Mouse (Mus musculus) liver (tissue): ENCODE measurements at regions not wholly inside any gene's neighbourhood (a gene's known extent, or its start where the extent isn't known, plus 50 kb on each side); places are given as distances from the start of the nearest gene placed in this dataset.

Source experiments
- DNase-seq: peaks from one replicate; pipeline ENCODE4 v3.0.0-alpha.2; 2020; ENCODE audit warnings: mixed read lengths

- DNase-seq = no peak
These were observed 113.6 kb upstream of the Armc2 start for GRCm38 (mm10) chr10:42131798-42132197.

- DNase-seq = no peak
These were observed 113.1 kb upstream of the Armc2 start for GRCm38 (mm10) chr10:42131298-42131697.

- DNase-seq = no peak
These were observed 109.7 kb upstream of the Armc2 start for GRCm38 (mm10) chr10:42127865-42128419.

GRCm38 (mm10) chr10:42126816-42127215 is 108.6 kb upstream of the Armc2 start:
- no peak for DNase-seq

DNA sequence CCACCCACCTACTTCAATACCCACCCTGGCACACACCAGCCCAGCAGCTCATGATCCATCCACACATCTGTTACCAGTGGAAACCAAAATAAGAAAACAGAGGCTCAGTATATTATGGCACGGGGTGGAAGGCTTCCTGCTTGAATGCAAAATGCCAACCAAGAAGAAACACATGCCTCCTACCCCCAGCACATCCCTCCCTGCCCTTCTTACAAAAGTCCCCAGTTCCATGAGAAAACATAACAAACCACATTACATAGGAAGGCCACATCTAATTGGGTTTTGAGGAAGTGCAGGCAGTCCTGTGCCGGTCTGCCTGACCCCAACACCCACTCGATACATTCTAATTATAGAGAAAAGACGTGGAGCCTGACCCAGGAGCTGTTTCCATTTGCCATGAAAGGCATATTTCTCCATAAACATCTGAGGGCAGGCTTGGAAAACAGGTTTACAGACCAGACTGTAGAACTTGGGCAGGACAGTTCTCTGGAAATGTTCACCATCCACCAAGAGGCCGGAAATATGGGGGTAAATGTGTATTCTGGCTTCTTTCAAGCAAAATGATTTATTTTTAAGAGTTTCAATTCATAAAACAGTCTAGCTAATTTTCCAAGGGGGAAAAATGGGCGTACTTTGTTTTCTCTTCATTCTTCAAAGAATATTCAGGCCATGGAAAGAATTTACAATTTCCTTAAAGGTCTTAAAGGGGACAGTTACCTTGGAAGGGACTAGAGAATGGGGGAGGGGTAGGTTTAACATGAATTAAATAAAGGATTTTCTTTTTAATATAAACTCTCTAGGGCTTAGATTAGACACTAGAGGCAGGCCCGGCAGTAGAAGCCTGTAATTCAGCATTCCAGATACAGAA is 104.8 kb upstream of the Armc2 start:
- no peak for DNase-seq

GRCm38 (mm10) chr10:42121984-42122383 is 103.7 kb upstream of the Armc2 start:
- DNase-seq = no peak

- DNase-seq = no peak
These were observed 101.1 kb upstream of the Armc2 start for GRCm38 (mm10) chr10:42119326-42119725.

GRCm38 (mm10) chr10:42118361-42119188 is 100.3 kb upstream of the Armc2 start:
- DNase-seq = no peak

GRCm38 (mm10) chr10:42117523-42117922 is 99.3 kb upstream of the Armc2 start:
- no peak for DNase-seq

GRCm38 (mm10) chr10:42115920-42116298 is 97.7 kb upstream of the Armc2 start:
- DNase-seq = no peak

- no peak for DNase-seq
These were observed 97.1 kb upstream of the Armc2 start for GRCm38 (mm10) chr10:42115224-42115919.

DNA sequence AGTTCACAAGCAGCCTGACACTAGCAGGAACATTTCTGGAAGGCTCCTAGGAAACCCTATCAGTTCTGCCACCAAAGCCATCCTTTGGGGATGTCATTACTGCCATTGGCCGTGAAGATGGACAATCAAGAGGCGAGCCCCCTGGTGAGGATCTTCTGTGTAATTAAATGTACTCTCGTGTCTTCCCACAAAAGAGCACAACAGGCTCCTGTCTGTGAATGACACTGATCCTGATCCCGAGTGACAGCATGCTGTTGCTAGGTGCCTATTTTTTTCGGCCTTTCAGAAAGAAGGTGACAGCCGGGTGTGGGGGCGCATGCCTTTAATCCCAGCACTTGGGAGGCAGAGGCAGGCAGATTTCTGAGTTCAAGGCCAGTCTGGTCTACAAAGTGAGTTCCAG is 92.5 kb upstream of the Armc2 start:
- no peak for DNase-seq

GRCm38 (mm10) chr10:42108294-42109014 is 90.2 kb upstream of the Armc2 start:
- DNase-seq = no peak

DNA sequence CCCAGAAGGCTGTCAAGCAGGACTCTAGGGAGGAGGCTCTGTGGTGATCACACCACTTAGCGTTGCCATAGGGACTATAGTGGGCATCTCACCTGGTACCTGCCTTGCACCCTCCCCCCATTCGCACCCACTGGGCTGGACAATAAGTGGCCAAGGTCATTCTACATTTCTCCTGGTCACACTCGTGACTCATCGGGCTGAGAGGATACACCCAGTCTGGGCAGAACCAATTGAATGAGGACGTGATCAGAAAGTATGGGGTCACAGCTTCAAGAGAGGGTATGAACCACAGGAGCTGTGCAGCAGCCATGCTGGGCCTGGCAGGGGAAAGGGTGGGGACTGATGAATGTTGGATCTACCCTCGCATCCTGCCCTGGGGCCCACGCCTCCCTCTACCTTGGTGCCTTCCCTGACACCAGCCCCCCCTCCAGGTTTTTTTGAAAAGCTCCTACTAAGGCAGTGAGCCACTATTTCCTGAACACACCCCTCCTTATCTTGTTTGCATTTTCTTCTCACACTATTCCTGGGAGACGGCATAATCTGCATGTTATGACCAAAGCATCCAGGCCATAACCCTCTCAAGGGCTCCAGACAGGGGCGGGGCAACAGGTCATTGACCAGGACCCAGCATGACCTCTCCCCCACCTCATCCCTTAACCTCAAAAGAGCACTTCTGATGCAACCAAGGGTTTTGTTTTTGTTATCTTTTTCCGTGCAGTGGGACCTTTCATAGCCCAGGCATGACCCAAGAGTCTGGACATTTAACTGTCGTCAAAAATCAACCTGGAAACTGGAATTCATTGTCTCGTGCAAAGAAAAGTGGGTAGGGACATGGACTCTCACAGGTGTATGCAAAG is 89.4 kb upstream of the Armc2 start:
- DNase-seq = no peak

DNA sequence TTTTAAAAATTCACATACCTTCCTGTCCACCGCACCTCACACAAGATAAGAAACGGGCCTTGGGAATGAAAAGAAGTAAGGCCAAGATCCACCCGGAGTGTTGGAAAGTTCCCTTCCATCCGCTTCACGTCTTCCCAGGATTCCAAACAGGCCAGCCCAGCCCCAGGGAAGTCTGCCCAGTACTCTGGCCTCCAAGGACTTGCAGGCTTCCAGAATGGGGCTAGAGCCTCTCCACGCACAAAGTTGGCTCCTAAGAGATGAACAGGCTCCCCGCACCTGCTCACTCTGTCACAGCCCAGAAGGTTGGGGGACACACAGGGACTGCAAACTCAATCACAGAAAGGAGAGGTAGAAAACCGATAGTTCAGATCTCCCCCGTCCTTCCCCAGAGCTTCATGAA is 88.4 kb upstream of the Armc2 start:
- DNase-seq = no peak

DNA sequence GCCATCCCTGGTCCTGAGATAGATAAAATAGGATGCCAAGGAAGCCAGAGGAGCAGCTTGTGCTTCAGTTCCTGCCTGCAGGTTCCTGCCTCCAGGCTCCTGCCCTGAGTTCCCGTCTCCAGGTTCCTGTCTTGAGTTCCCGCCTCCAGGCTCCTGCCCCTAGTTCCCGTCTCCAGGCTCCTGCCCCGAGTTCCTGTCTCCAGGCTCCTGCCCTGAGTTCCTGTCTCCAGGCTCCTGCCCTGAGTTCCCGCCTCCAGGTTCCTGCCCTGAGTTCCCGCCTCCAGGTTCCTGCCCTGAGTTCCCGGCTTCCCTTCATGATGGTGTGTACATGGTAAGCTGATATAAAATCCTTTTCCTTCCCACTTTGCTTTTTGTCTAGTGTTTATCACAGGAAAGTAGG is 86.8 kb upstream of the Armc2 start:
- no peak for DNase-seq

DNA sequence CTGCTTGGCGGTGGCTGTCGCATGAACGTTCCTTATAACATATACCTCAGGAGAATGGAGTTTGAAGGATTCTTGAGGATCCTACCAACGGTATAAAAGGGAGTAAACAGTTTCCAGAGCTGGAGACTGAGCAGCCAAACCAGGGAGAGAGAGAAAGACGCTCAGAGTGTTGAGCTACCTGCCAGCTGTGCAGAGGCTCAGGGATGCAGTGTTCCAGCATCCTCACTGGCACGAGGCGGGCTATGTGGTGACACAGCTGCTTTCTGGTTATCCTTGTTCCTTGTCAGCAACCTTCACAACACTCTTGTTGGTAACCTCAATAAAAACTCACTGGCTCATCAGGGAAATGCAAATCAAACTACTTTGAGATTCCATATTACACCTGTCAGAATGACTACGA is 84.1 kb upstream of the Armc2 start:
- DNase-seq = no peak

- no peak for DNase-seq
These were observed 82.9 kb upstream of the Armc2 start for GRCm38 (mm10) chr10:42101096-42101495.

DNA sequence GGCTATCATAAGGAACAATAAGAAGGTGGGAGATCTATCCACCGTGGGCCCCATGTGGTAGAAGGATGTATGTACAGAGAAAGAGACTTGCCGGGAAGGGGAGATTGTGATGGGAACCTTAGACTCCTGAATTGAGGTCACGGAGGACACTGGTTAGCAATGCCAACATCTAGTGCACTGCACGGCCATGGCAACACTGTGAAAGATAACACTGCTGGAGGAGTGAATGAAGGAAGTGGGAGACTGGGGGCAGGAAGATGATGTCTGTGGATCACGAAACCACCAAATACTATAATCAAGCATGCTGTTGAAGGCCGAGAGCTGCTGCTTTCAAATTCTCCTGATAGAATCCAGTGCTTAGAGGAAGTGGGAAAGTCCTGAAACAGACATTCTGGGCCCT is 78.7 kb upstream of the Armc2 start:
- DNase-seq = no peak

- no peak for DNase-seq
These were observed 77.7 kb upstream of the Armc2 start for GRCm38 (mm10) chr10:42095986-42096385.

DNA sequence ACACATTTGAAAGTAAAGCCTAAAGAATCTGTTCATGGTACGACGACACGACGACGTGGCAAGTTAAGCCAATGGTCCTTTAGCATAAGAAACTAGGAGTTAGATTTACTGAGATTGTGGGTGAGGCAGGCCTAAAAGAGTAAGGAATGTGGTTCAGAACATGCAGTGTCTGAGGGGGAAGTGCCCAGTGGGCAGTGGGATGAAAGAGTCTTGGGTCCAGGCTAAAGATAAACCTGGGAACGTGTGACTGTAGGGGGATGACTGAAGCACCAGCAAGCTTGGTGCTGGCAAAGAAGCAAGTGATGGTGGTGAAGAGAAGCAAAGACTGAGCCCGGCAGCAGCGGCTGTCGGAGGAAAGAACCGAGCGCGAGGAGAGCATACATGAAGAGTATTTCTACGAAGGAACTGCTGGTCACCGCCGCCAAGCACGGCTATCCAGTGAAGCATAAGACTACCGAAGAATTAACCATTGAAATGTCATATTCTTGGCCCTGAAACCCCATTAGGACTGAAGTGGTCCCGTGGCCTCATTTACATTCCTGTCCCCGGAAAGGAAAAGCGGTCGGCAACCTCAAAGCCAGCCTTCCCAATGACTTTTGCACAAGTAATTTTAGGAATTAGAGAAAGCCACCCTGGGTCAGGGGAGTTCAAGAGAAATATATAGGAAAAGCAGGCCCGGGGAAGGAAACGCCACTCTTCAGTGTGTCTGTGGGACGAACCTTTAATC is 76.2 kb upstream of the Armc2 start:
- no peak for DNase-seq
